Mouse (Mus musculus) stomach, postnatal 0 days (tissue): ENCODE results near the gene Unc13b. TPM values are rescaled to one million over a fixed set of nuclear protein-coding genes. Genes with fewer than 3 reads are reported as not detected.

Experiments used
- ATAC-seq: fragments of 200-750 bp; cut with Nextera tagmentation; 2 replicates; pipeline ENCODE4 v1.8.0; 2017; ENCODE audit not compliant: low FRiP score, low TSS enrichment
- DNase-seq: peaks from one replicate; pipeline ENCODE4 v3.0.0-alpha.2; 2016; ENCODE audit warnings: low spot score
- H3K27ac ChIP-seq: fragments of 300-500 bp; sonication (generic); replicated peaks from 2 replicates; pipeline ENCODE4 v1.5.1; 2014; ENCODE audit warnings: mild to moderate bottlenecking, control low read depth
- H3K27me3 ChIP-seq: fragments of 300-500 bp; sonication (generic); 2 replicates; pipeline ENCODE4 v1.6.1; 2014; ENCODE audit warnings: low read length; ENCODE audit not compliant: control insufficient read depth, insufficient read depth
- H3K36me3 ChIP-seq: fragments of 300-500 bp; sonication (generic); 2 replicates; pipeline ENCODE4 v1.6.1; 2014; ENCODE audit warnings: low read length, mixed read lengths; ENCODE audit not compliant: control insufficient read depth, insufficient read depth
- H3K4me1 ChIP-seq: fragments of 300-500 bp; sonication (generic); replicated peaks from 2 replicates; pipeline ENCODE4 v1.6.1; 2014; ENCODE audit warnings: antibody characterized with exemption; ENCODE audit not compliant: control insufficient read depth, insufficient read depth
- H3K4me2 ChIP-seq: fragments of 300-500 bp; sonication (generic); replicated peaks from 2 replicates; pipeline ENCODE4 v1.6.1; 2014; ENCODE audit warnings: low read depth, mild to moderate bottlenecking, control low read depth, moderate library complexity
- H3K4me3 ChIP-seq: fragments of 300-500 bp; sonication (generic); 2 replicates; pipeline ENCODE4 v1.5.1; 2014; ENCODE audit warnings: low read depth, low read length, control low read depth
- H3K9ac ChIP-seq: fragments of 300-500 bp; sonication (generic); 2 replicates; pipeline ENCODE4 v1.6.1; 2014; ENCODE audit warnings: mild to moderate bottlenecking, low read length, control low read depth, mixed read lengths
- H3K9me3 ChIP-seq: fragments of 300-500 bp; sonication (generic); 2 replicates; pipeline ENCODE4 v1.6.1; 2016; ENCODE audit warnings: low read length; ENCODE audit not compliant: control insufficient read depth
- CTCF ChIP-seq: IDR thresholded peaks from 2 replicates; pipeline ENCODE4 v1.5.1; 2016; ENCODE audit warnings: antibody characterized with exemption, low read depth, mild to moderate bottlenecking, moderate library complexity
- EP300 ChIP-seq: optimal IDR thresholded peaks from 2 replicates; pipeline ENCODE3; 2016; ENCODE audit warnings: antibody characterized with exemption
- WGBS: fragments of 180-500 bp; shearing (Covaris S2); extraction: QIAGEN DNeasy Blood & Tissue Kit; methylation state at CpG from one replicate; pipeline ENCODE4 v1.1.7; 2014; 5-methylcytosine and 5-hydroxymethylcytosine counted together
- polyA plus RNA-seq: library from polyadenylated mRNA; unstranded; fragments of >200 nt; fragmentation: Nextera tagmentation; extraction: Ambion mirVana; gene quantifications from 2 replicates; pipeline ENCODE4 v1.2.1, GENCODE M21; 2015

The Unc13b gene
- 3.2 and 4.5 TPM in 2 replicates for polyA plus RNA-seq

- TF ChIP-seq CTCF (0 out of 2 replicates have a peak, but pooled peaks have one; percentile 13), EP300 (no peak)
- DNase-seq (peak; percentile 98), ATAC-seq (peak; percentile 98)
- Histone ChIP-seq H3K4me1 (no peaks in the 10 kb centered on the region), H3K36me3 (no peaks in the 10 kb centered on the region), H3K4me3 (peak within 1 kb of the TSS; percentile 78), H3K4me2 (peak within 1 kb of the TSS; percentile 78), H3K9ac (peak within 1 kb of the TSS; percentile 74), H3K27me3 (no peaks in the 10 kb centered on the region), H3K9me3 (no peaks in the 10 kb centered on the region), H3K27ac (peak within 1 kb of the TSS; percentile 89)
- WGBS, result under 1% methylated on average over 89 of the region's 90 CpGs
Measured at GRCm38 (mm10) chr4:43058753-43059654, at the start of gene Unc13b. Gene Unc13b (plus strand): TSS chr4:43058953.

- DNase-seq (peak; percentile 82), ATAC-seq (peak; percentile 87)
- Histone ChIP-seq H3K36me3 (no peaks in the 10 kb centered on the region), H3K9ac (peak within 1 kb of the TSS; percentile 63), H3K9me3 (no peaks in the 10 kb centered on the region), H3K27ac (no peak within 1 kb of the TSS), H3K4me1 (no peaks in the 10 kb centered on the region), H3K4me3 (peak within 1 kb of the TSS; percentile 63), H3K4me2 (peak within 1 kb of the TSS; percentile 77), H3K27me3 (no peaks in the 10 kb centered on the region)
- TF ChIP-seq EP300, result no peak
- TF ChIP-seq CTCF, result no peak
- under 1% methylated on average over 37 of the region's 37 CpGs for WGBS
Measured at GRCm38 (mm10) chr4:43010161-43011038, 48.4 kb upstream of the Unc13b start, which contains the start of gene Fancg. Gene Fancg (minus strand): TSS chr4:43010506.

GRCm38 (mm10) chr4:43012091-43012490 is 46.7 kb upstream of the Unc13b start:
- no peak overlapping the region for H3K27ac ChIP-seq
- no peak overlapping the region for H3K9ac ChIP-seq
- H3K36me3 ChIP-seq, result no peaks in the 10 kb centered on the region
- no peaks in the 10 kb centered on the region for H3K9me3 ChIP-seq
- H3K4me3 ChIP-seq, result no peak overlapping the region
- H3K4me1 ChIP-seq, result no peaks in the 10 kb centered on the region
- ATAC-seq (no peak), DNase-seq (no peak)
- no peaks in the 10 kb centered on the region for H3K27me3 ChIP-seq
- WGBS, result 88% methylated on average over 1 of the region's 1 CpGs
- no peak overlapping the region for H3K4me2 ChIP-seq
- no peak for TF ChIP-seq CTCF
- no peak for TF ChIP-seq EP300

GRCm38 (mm10) chr4:43018156-43018555 is 40.6 kb upstream of the Unc13b start:
- Histone ChIP-seq H3K27ac (no peak overlapping the region), H3K4me2 (no peak overlapping the region), H3K9ac (no peak overlapping the region), H3K4me1 (no peaks in the 10 kb centered on the region), H3K27me3 (no peaks in the 10 kb centered on the region), H3K4me3 (no peak overlapping the region), H3K36me3 (peaks cover 14% of the 10 kb centered on the region), H3K9me3 (no peaks in the 10 kb centered on the region)
- no peak for TF ChIP-seq CTCF
- DNase-seq (no peak), ATAC-seq (no peak)
- WGBS, result 86% methylated on average over 4 of the region's 4 CpGs

DNA sequence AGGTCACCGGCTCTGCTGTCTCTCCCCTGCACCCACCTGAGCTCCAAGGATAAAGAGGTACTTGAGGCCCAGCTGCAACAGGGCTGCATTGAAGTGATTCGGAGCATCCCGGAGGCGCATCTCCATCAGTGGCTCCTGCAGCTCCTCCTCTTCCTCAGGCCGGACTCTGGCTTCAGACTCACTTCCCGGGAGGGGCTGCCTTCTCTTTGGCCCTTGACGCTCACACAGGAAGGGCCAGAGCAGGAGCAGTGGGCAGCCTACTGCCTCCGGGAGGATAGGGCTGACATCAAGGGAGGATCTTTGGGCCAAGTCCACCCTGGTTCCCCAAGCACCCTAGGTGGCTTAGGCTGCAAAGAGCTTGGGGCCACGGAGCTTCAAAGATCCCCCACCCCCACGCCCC is 39.6 kb upstream of the Unc13b start:
- Histone ChIP-seq H3K9me3 (no peaks in the 10 kb centered on the region), H3K4me2 (no peak overlapping the region), H3K27ac (no peak overlapping the region), H3K9ac (no peak overlapping the region), H3K36me3 (peaks cover 17% of the 10 kb centered on the region), H3K27me3 (no peaks in the 10 kb centered on the region), H3K4me1 (no peaks in the 10 kb centered on the region), H3K4me3 (no peak overlapping the region)
- ATAC-seq, result no peak
- no peak for DNase-seq
- 94% methylated on average over 10 of the region's 10 CpGs for WGBS
- TF ChIP-seq EP300, result no peak
- TF ChIP-seq CTCF, result no peak
